Mouse (Mus musculus): ENCODE data around the gene Pdcd5. TPM values are rescaled to one million over a fixed set of nuclear protein-coding genes. Genes with fewer than 3 reads are reported as not detected.

The Pdcd5 gene
- polyA plus RNA-seq, 1 experiment from 2014 or later: 102 TPM

GRCm38 (mm10) chr7:35640072-35640471 is 7.2 kb downstream of the Pdcd5 start:
- Histone ChIP-seq H3K4me1 (replicated peaks) (0 out of 2 replicates have a peak, but pooled peaks cover 9% of the 10 kb centered on the region), H3K36me3 (replicated peaks) (peaks cover 89% of the 10 kb centered on the region), H3K4me3 (replicated peaks) (no peak overlapping the region), H3K27me3 (no peaks in the 10 kb centered on the region), H3K9ac (no peak overlapping the region), H3K4me2 (no peak overlapping the region), H3K9me3 (replicated peaks) (no peaks in the 10 kb centered on the region), H3K27ac (replicated peaks) (no peak overlapping the region)
- WGBS (ENCODE audit: insufficient replicate concordance): 67% methylated on average over 6 of the region's 6 CpGs
- ATAC-seq (ENCODE audit: insufficient read depth): no peak

- H3K9me3 ChIP-seq (replicated peaks): no peaks in the 10 kb centered on the region
- 0 out of 2 replicates have a peak, but pooled peaks cover 4% of the 10 kb centered on the region for H3K4me1 ChIP-seq (replicated peaks)
- WGBS (ENCODE audit: insufficient replicate concordance): 84% methylated on average over 9 of the region's 9 CpGs
- H3K27me3 ChIP-seq: no peaks in the 10 kb centered on the region
- peaks cover 86% of the 10 kb centered on the region for H3K36me3 ChIP-seq (replicated peaks)
- H3K9ac ChIP-seq: no peak overlapping the region
- H3K27ac ChIP-seq (replicated peaks): no peak overlapping the region
- H3K4me2 ChIP-seq: no peak overlapping the region
- no peak for ATAC-seq (ENCODE audit: insufficient read depth)
- no peak overlapping the region for H3K4me3 ChIP-seq (replicated peaks)
These were observed 10.4 kb downstream of the Pdcd5 start for GRCm38 (mm10) chr7:35636874-35637273.

GRCm38 (mm10) chr7:35636229-35636628 is 11.1 kb downstream of the Pdcd5 start:
- Histone ChIP-seq H3K9me3 (replicated peaks) (no peaks in the 10 kb centered on the region), H3K36me3 (replicated peaks) (peaks cover 87% of the 10 kb centered on the region), H3K4me1 (replicated peaks) (0 out of 2 replicates have a peak, but pooled peaks cover 4% of the 10 kb centered on the region), H3K4me2 (no peak overlapping the region), H3K9ac (no peak overlapping the region), H3K27ac (replicated peaks) (no peak overlapping the region), H3K4me3 (replicated peaks) (no peak overlapping the region), H3K27me3 (no peaks in the 10 kb centered on the region)
- ATAC-seq (ENCODE audit: insufficient read depth): no peak
- 74% methylated on average over 6 of the region's 6 CpGs for WGBS (ENCODE audit: insufficient replicate concordance)

GRCm38 (mm10) chr7:35628496-35628895 is 18.8 kb downstream of the Pdcd5 start:
- whole genome bisulfite sequencing (ENCODE audit: insufficient replicate concordance): 66% methylated on average over 5 of the region's 5 CpGs
- no peaks in the 10 kb centered on the region for H3K27me3 ChIP-seq
- no peak overlapping the region for H3K4me2 ChIP-seq
- no peaks in the 10 kb centered on the region for H3K4me1 ChIP-seq (replicated peaks)
- no peak for ATAC-seq (ENCODE audit: insufficient read depth)
- H3K27ac ChIP-seq (replicated peaks): no peak overlapping the region
- H3K4me3 ChIP-seq (replicated peaks): no peak overlapping the region
- no peak overlapping the region for H3K9ac ChIP-seq
- peaks cover 86% of the 10 kb centered on the region for H3K36me3 ChIP-seq (replicated peaks)
- no peaks in the 10 kb centered on the region for H3K9me3 ChIP-seq (replicated peaks)

GRCm38 (mm10) chr7:35627371-35627770 is 19.9 kb downstream of the Pdcd5 start:
- Histone ChIP-seq H3K4me2 (no peak overlapping the region), H3K27ac (replicated peaks) (no peak overlapping the region), H3K9ac (no peak overlapping the region), H3K4me3 (replicated peaks) (no peak overlapping the region), H3K27me3 (no peaks in the 10 kb centered on the region), H3K36me3 (replicated peaks) (peaks cover 88% of the 10 kb centered on the region), H3K9me3 (replicated peaks) (no peaks in the 10 kb centered on the region), H3K4me1 (replicated peaks) (no peaks in the 10 kb centered on the region)
- WGBS (ENCODE audit: insufficient replicate concordance): 86% methylated on average over 10 of the region's 10 CpGs
- ATAC-seq (ENCODE audit: insufficient read depth): no peak

- 87% methylated on average over 5 of the region's 5 CpGs for WGBS (ENCODE audit: insufficient replicate concordance)
- no peak overlapping the region for H3K4me3 ChIP-seq (replicated peaks)
- H3K4me2 ChIP-seq: no peak overlapping the region
- H3K27ac ChIP-seq (replicated peaks): no peak overlapping the region
- H3K27me3 ChIP-seq: no peaks in the 10 kb centered on the region
- H3K9me3 ChIP-seq (replicated peaks): no peaks in the 10 kb centered on the region
- no peak for ATAC-seq (ENCODE audit: insufficient read depth)
- H3K4me1 ChIP-seq (replicated peaks): no peaks in the 10 kb centered on the region
- peaks cover 90% of the 10 kb centered on the region for H3K36me3 ChIP-seq (replicated peaks)
- no peak overlapping the region for H3K9ac ChIP-seq
These were observed 21.3 kb downstream of the Pdcd5 start for GRCm38 (mm10) chr7:35626038-35626437.

GRCm38 (mm10) chr7:35622626-35623025 is 24.7 kb downstream of the Pdcd5 start:
- Histone ChIP-seq H3K9me3 (replicated peaks) (no peaks in the 10 kb centered on the region), H3K27ac (replicated peaks) (no peak overlapping the region), H3K4me3 (replicated peaks) (no peak overlapping the region), H3K9ac (no peak overlapping the region), H3K27me3 (no peaks in the 10 kb centered on the region), H3K4me1 (replicated peaks) (no peaks in the 10 kb centered on the region), H3K36me3 (replicated peaks) (peaks cover 93% of the 10 kb centered on the region), H3K4me2 (no peak overlapping the region)
- ATAC-seq (ENCODE audit: insufficient read depth): no peak
- 81% methylated on average over 10 of the region's 10 CpGs for WGBS (ENCODE audit: insufficient replicate concordance)

- H3K36me3 ChIP-seq (replicated peaks): peaks cover 95% of the 10 kb centered on the region
- H3K4me1 ChIP-seq (replicated peaks): no peaks in the 10 kb centered on the region
- H3K4me3 ChIP-seq (replicated peaks): no peak overlapping the region
- no peak for ATAC-seq (ENCODE audit: insufficient read depth)
- WGBS (ENCODE audit: insufficient replicate concordance): 74% methylated on average over 4 of the region's 4 CpGs
- H3K27me3 ChIP-seq: no peaks in the 10 kb centered on the region
- no peak overlapping the region for H3K9ac ChIP-seq
- no peaks in the 10 kb centered on the region for H3K9me3 ChIP-seq (replicated peaks)
- no peak overlapping the region for H3K4me2 ChIP-seq
- no peak overlapping the region for H3K27ac ChIP-seq (replicated peaks)
These were observed 29.8 kb downstream of the Pdcd5 start for GRCm38 (mm10) chr7:35617513-35617912.

- H3K27ac ChIP-seq (replicated peaks): no peak overlapping the region
- no peak overlapping the region for H3K4me3 ChIP-seq (replicated peaks)
- H3K4me1 ChIP-seq (replicated peaks): no peaks in the 10 kb centered on the region
- no peaks in the 10 kb centered on the region for H3K9me3 ChIP-seq (replicated peaks)
- ATAC-seq (ENCODE audit: insufficient read depth): no peak
- 79% methylated on average over 10 of the region's 10 CpGs for WGBS (ENCODE audit: insufficient replicate concordance)
- no peak overlapping the region for H3K9ac ChIP-seq
- peaks cover 95% of the 10 kb centered on the region for H3K36me3 ChIP-seq (replicated peaks)
- no peaks in the 10 kb centered on the region for H3K27me3 ChIP-seq
- H3K4me2 ChIP-seq: no peak overlapping the region
These were observed 38.1 kb downstream of the Pdcd5 start for GRCm38 (mm10) chr7:35609245-35609644.

GRCm38 (mm10) chr7:35606816-35607215 is 40.5 kb downstream of the Pdcd5 start:
- ATAC-seq (ENCODE audit: insufficient read depth): no peak
- peaks cover 92% of the 10 kb centered on the region for H3K36me3 ChIP-seq (replicated peaks)
- H3K9me3 ChIP-seq (replicated peaks): no peaks in the 10 kb centered on the region
- H3K4me3 ChIP-seq (replicated peaks): no peak overlapping the region
- H3K4me1 ChIP-seq (replicated peaks): no peaks in the 10 kb centered on the region
- no peak overlapping the region for H3K4me2 ChIP-seq
- no peak overlapping the region for H3K27ac ChIP-seq (replicated peaks)
- 57% methylated on average over 10 of the region's 10 CpGs for WGBS (ENCODE audit: insufficient replicate concordance)
- no peaks in the 10 kb centered on the region for H3K27me3 ChIP-seq
- no peak overlapping the region for H3K9ac ChIP-seq

- no peaks in the 10 kb centered on the region for H3K27me3 ChIP-seq
- H3K4me3 ChIP-seq (replicated peaks): no peak overlapping the region
- H3K4me1 ChIP-seq (replicated peaks): peaks cover 14% of the 10 kb centered on the region
- H3K9me3 ChIP-seq (replicated peaks): no peaks in the 10 kb centered on the region
- WGBS (ENCODE audit: insufficient replicate concordance): 84% methylated on average over 5 of the region's 5 CpGs
- no peak for ATAC-seq (ENCODE audit: insufficient read depth)
- no peak overlapping the region for H3K9ac ChIP-seq
- H3K27ac ChIP-seq (replicated peaks): no peak overlapping the region
- H3K36me3 ChIP-seq (replicated peaks): peaks cover 82% of the 10 kb centered on the region
- no peak overlapping the region for H3K4me2 ChIP-seq
These were observed 44.6 kb downstream of the Pdcd5 start for GRCm38 (mm10) chr7:35602766-35603165.

- Histone ChIP-seq H3K9ac (no peak overlapping the region), H3K27ac (replicated peaks) (no peak overlapping the region), H3K9me3 (replicated peaks) (no peaks in the 10 kb centered on the region), H3K27me3 (no peaks in the 10 kb centered on the region), H3K4me2 (no peak overlapping the region), H3K36me3 (replicated peaks) (peaks cover 80% of the 10 kb centered on the region), H3K4me1 (replicated peaks) (peaks cover 14% of the 10 kb centered on the region), H3K4me3 (replicated peaks) (no peak overlapping the region)
- peak; percentile 77 for ATAC-seq (ENCODE audit: insufficient read depth)
- 28% methylated on average over 6 of the region's 6 CpGs for WGBS (ENCODE audit: insufficient replicate concordance)
These were observed 46.2 kb downstream of the Pdcd5 start for GRCm38 (mm10) chr7:35601106-35601505.

Measured in liver, embryonic 15.5 days (tissue).